Mouse (Mus musculus): ENCODE data around the gene Grcc10. TPM values are rescaled to one million over a fixed set of nuclear protein-coding genes. Genes with fewer than 3 reads are reported as not detected.

Grcc10 gene
- polyA plus RNA-seq (2016; fragmentation: Nextera tagmentation; extraction: Ambion mirVana): 498 and 530 TPM in 2 replicates

DNA sequence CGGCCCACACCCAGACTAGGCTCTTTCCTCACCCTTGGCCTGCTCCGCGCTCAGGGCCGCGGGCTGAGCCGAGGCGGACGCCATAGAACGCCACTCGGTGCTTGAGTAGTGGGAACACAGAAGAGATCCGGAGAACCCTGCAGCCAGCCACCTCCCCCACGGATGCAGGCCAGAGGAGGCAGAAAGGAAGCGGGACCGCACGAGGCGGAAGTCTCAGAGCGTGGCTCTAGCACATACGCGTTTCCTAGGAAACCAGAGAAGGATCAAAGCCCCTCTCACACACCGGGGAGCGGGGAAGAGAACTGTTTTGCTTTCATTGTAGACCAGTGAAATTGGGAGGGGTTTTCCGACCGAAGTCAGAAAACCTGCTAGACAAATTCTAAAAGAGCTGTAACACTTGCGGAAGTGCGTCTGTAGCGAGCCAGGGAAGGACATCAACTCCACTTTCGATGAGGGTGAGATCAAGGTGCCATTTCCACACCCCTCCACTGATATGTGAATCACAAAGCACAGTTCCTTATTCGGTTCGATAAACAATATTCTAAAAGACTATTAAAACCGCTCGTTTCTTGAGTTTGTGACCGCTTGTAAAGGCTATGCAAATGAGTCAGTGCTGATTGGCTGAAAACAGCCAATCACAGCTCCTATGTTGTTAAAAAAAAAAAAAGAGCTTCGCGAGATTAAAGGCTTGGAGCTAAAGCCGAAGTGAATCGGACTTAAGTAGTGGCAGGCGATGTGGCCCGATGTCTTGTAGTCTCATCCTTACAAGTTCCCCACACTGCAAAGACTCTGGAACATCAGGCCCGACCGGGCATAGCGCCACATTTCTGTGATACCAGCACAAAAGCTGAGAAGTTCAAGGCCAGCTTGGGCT lies at the start of gene Grcc10:
Gene Grcc10, minus strand, starts transcription at position 487 of the 874 bp plus-strand sequence.
- Histone ChIP-seq H3K27me3 (no peaks in the 10 kb centered on the region), H3K9ac (peak within 1 kb of the TSS; percentile 92), H3K4me1 (peaks cover 33% of the 10 kb centered on the region), H3K36me3 (peaks cover 33% of the 10 kb centered on the region), H3K4me3 (peak within 1 kb of the TSS; percentile 65), H3K27ac (peak within 1 kb of the TSS; percentile 100), H3K9me3 (no peaks in the 10 kb centered on the region), H3K4me2 (replicated peaks) (peak within 1 kb of the TSS; percentile 77)
- ATAC-seq (ENCODE audit: insufficient number of reproducible peaks, insufficient read depth, low FRiP score, low TSS enrichment): peak; percentile 78
- under 1% methylated on average over 41 of the region's 41 CpGs for WGBS

DNA sequence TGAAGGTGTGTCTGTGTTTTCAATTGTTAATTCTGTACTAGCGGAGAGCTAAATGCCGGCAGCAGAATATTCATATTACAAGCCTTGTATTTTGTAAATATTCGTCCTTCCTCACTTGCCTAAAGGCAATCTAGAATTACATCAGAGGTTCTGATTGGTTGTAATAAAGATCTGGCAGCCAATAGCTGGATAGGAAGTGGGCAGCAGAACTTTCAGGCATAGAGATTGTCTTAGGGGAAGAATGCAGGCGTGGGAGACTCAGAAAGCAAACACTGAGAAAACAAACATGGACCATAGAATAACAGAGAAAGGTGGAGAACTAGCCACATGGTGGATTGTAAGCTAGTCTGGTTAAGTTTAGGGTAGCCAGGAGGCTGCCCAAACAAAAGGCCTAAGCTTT lies 48.9 kb upstream of the Grcc10 start:
- no peak for ATAC-seq (ENCODE audit: insufficient number of reproducible peaks, insufficient read depth, low FRiP score, low TSS enrichment)
- H3K27ac ChIP-seq: peak overlapping the region; percentile 42; the same call in 1 of the 2 replicates
- WGBS: 39% methylated on average over 4 of the region's 4 CpGs
- no peak overlapping the region for H3K4me2 ChIP-seq (replicated peaks)
- no peak overlapping the region for H3K9ac ChIP-seq
- no peak overlapping the region for H3K4me3 ChIP-seq
- H3K27me3 ChIP-seq: no peaks in the 10 kb centered on the region
- H3K36me3 ChIP-seq: no peaks in the 10 kb centered on the region
- H3K4me1 ChIP-seq: 0 out of 2 replicates have a peak, but pooled peaks cover 4% of the 10 kb centered on the region
- no peaks in the 10 kb centered on the region for H3K9me3 ChIP-seq

DNA sequence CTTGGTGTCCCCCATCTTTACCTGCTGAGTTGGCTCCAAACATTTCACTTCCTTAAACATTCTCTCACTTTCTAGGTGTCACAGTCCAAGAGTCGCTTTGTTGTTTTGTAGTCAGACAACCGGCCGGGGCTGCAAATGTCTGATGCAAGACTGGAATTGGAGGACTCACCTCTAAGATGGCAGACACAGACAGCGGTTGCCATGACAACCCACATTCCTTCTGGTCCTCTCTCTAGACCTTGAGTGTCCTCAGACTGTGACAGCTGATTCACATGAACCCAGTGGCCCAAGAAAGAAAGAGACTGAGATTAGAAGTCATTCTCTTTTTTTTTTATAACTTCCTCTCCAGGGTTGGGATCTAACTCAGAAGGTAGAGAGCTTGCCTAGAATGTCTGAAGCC lies 48.3 kb upstream of the Grcc10 start:
- Histone ChIP-seq H3K9ac (no peak overlapping the region), H3K36me3 (no peaks in the 10 kb centered on the region), H3K27ac (no peak overlapping the region), H3K4me1 (0 out of 2 replicates have a peak, but pooled peaks cover 4% of the 10 kb centered on the region), H3K27me3 (no peaks in the 10 kb centered on the region), H3K4me2 (replicated peaks) (no peak overlapping the region), H3K9me3 (no peaks in the 10 kb centered on the region), H3K4me3 (no peak overlapping the region)
- ATAC-seq (ENCODE audit: insufficient number of reproducible peaks, insufficient read depth, low FRiP score, low TSS enrichment): no peak
- 82% methylated on average over 4 of the region's 4 CpGs for WGBS

DNA sequence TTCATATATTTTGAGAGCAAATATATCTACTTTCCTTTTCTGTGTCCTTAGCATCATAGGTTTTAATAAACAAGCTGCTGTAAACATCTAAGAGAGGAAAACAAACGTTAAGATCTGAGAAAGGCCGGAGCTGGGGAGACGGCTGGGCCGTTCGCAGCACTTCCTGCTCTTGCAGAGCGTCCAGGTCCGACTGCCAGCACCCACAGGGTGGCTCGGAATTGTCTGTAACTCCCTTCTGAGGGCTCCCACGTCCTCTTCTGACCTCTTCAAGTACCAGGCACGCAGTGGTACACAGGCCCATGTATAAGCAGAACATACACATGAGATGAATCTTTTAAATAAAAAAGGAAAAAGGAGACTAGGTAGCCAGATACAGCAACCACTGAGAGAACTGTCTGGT lies 46.5 kb upstream of the Grcc10 start:
- Histone ChIP-seq H3K27me3 (no peaks in the 10 kb centered on the region), H3K4me1 (peaks cover 5% of the 10 kb centered on the region; the same call in 1 of the 2 replicates), H3K4me2 (replicated peaks) (no peak overlapping the region), H3K9ac (no peak overlapping the region), H3K27ac (no peak overlapping the region), H3K4me3 (no peak overlapping the region), H3K36me3 (no peaks in the 10 kb centered on the region), H3K9me3 (no peaks in the 10 kb centered on the region)
- ATAC-seq (ENCODE audit: insufficient number of reproducible peaks, insufficient read depth, low FRiP score, low TSS enrichment): no peak
- 77% methylated on average over 10 of the region's 10 CpGs for WGBS

DNA sequence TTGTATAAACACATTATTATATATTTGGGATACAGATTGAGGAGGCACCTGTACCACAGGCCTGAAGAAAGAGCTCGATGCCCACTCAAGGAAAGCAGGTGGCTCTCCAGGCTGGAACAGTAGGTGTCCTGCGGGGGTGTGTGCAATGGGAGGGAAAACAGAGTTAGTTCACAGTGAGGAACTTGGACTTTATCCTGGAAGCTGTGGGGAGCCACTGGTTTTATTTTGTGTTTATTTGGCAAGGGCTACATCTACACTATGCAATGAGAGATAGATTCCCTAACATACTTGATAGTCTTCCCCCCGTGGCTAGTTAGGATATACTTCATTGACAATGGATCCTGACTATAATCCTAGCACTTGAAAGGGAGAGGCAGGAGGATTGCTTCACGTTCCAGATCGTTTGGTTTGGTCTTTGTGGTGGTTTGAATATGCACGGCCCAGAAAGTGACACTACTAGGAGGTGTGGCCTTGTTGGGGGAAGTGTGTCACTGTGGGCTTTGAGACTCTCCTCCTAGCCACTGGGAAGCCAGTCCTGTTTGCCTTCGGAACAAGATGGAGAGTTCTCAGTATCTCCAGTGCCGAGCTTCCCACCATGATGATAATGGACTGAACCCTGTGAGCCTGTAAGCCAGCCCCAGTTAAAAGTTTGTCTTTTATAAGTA lies 45.7 kb upstream of the Grcc10 start:
- Histone ChIP-seq H3K27ac (no peak overlapping the region), H3K4me1 (peaks cover 10% of the 10 kb centered on the region; the same call in 1 of the 2 replicates), H3K4me3 (no peak overlapping the region), H3K9me3 (no peaks in the 10 kb centered on the region), H3K4me2 (replicated peaks) (no peak overlapping the region), H3K27me3 (no peaks in the 10 kb centered on the region), H3K36me3 (no peaks in the 10 kb centered on the region), H3K9ac (no peak overlapping the region)
- no peak for ATAC-seq (ENCODE audit: insufficient number of reproducible peaks, insufficient read depth, low FRiP score, low TSS enrichment)
- WGBS: 54% methylated on average over 8 of the region's 8 CpGs

DNA sequence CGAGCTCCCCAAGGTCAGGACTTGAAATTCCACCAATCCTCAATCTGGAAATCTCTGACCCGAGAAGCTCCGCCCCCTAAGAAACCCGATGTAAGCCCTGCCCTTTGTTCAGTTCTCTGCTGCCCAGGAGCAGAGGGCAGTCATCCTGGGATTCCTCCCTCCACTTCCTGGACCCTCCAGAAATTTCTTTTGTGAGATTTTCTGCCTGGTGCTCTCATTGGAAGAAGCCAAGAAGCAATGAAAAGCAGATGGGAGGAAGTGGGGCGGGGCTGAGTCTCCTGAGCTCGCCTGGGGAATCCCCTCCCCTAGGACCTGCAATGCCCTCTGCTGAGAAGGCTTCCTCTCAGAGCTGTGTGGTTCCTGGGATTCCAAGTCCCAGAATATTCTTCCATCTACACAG lies 41.3 kb upstream of the Grcc10 start:
- Histone ChIP-seq H3K4me3 (no peak overlapping the region), H3K4me2 (replicated peaks) (peak overlapping the region; percentile 28), H3K9me3 (no peaks in the 10 kb centered on the region), H3K36me3 (no peaks in the 10 kb centered on the region), H3K27me3 (peaks cover 5% of the 10 kb centered on the region), H3K27ac (no peak overlapping the region), H3K4me1 (peaks cover 11% of the 10 kb centered on the region; the same call in 1 of the 2 replicates), H3K9ac (no peak overlapping the region)
- WGBS: 15% methylated on average over 6 of the region's 6 CpGs
- no peak for ATAC-seq (ENCODE audit: insufficient number of reproducible peaks, insufficient read depth, low FRiP score, low TSS enrichment)

DNA sequence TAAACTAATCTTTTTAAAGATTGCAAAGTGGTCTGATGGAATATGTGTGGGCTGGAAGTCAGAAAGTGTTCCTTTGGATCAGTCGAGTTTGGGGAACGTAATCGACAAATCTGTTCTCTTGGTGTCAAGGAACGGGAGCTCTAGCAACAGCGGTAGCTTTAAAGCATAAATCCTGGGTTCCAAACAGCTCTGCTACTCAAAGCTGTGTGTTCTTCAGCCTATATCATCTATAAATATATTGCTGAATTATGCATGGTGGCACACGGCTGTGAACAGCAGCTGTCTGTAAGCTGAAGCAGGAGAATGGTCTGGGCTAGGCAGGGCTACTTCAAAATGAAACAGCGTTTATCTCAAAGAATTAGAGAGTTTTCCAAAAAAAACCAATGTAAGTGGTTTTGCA lies 39.7 kb upstream of the Grcc10 start:
- H3K9me3 ChIP-seq: no peaks in the 10 kb centered on the region
- 88% methylated on average over 7 of the region's 7 CpGs for WGBS

DNA sequence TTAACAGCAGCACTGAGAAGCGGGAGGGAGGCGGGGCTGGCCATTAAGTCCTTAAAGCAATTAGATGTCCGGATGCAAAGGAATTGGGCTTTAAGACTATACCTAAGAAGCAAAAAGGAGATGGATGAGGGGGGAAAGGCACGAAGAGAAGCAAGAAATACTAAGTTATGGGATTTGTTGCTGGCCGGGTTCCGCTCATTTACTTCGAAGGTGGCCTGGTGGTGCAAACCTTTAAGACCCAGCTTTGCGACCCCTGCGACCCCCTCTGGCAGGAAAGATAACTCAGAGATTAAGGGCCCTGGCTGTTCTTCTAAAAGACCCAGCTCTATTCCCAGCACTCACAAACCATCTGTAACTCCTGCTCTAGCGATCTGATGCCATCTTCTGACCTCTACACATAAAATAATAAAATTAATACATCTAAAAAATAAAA lies 38.8 kb upstream of the Grcc10 start:
- H3K27ac ChIP-seq: no peak overlapping the region
- ATAC-seq (ENCODE audit: insufficient number of reproducible peaks, insufficient read depth, low FRiP score, low TSS enrichment): no peak
- H3K4me2 ChIP-seq (replicated peaks): peak overlapping the region; percentile 70
- peak overlapping the region; percentile 37 for H3K4me3 ChIP-seq
- no peaks in the 10 kb centered on the region for H3K36me3 ChIP-seq
- H3K9ac ChIP-seq: peak overlapping the region; percentile 2; the same call in 1 of the 2 replicates
- H3K27me3 ChIP-seq: peaks cover 5% of the 10 kb centered on the region
- 5% methylated on average over 10 of the region's 10 CpGs for WGBS
- no peaks in the 10 kb centered on the region for H3K9me3 ChIP-seq
- peaks cover 11% of the 10 kb centered on the region; the same call in 1 of the 2 replicates for H3K4me1 ChIP-seq

More for the DNA sequence above, 39.7 kb upstream of the Grcc10 start:
- Histone ChIP-seq H3K4me2 (replicated peaks) (no peak overlapping the region), H3K9ac (no peak overlapping the region), H3K4me1 (peaks cover 11% of the 10 kb centered on the region; the same call in 1 of the 2 replicates), H3K27me3 (peaks cover 5% of the 10 kb centered on the region), H3K4me3 (no peak overlapping the region), H3K27ac (no peak overlapping the region), H3K36me3 (no peaks in the 10 kb centered on the region)
- no peak for ATAC-seq (ENCODE audit: insufficient number of reproducible peaks, insufficient read depth, low FRiP score, low TSS enrichment)

DNA sequence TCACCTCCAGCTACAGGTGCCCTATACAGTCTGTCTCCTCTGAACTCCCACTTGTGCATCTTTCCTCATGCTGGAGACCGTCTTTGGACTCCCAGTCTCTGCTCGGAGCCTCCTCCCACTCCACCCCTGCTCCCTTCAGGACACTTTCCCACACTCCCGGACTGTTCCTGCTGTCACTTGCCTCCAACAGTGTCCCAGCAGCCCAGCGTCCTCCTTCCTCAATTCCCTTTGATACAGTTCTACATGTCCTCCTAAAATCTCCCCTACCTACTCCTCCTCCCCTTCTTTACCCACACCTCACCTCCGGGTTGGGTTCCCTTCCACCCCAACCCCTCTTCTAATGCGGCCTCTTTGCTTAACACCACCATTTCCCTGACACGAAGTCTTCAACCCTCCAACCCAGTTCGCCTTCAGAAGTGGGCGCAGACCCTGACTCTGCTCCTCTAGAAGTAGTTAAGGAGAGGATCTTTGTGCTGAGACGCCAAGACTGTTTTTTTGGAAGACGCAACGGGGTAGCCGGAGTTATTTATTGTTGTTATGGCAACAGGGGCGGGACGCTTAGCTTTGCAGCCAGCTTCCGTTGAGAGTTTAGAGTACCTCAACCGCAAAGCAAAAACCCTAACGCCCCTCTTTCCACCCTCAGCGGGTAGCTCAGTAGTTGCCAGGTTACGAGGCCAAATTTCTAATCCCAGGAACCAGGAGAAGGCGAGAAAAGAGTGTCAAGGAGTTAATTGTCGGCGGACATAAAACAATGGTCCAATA lies 38.2 kb upstream of the Grcc10 start, which contains the start of gene Lrrc23:
Gene Lrrc23, minus strand, starts transcription at position 506 of the 762 bp plus-strand sequence.
- Histone ChIP-seq H3K4me3 (peak within 1 kb of the TSS; percentile 37), H3K4me2 (replicated peaks) (peak within 1 kb of the TSS; percentile 70), H3K9ac (peak within 1 kb of the TSS; percentile 2; the same call in 1 of the 2 replicates), H3K36me3 (no peaks in the 10 kb centered on the region), H3K9me3 (no peaks in the 10 kb centered on the region), H3K27ac (no peak within 1 kb of the TSS), H3K27me3 (peaks cover 5% of the 10 kb centered on the region), H3K4me1 (peaks cover 11% of the 10 kb centered on the region; the same call in 1 of the 2 replicates)
- 0 out of 2 replicates have a peak, but pooled peaks have one; percentile 3 for ATAC-seq (ENCODE audit: insufficient number of reproducible peaks, insufficient read depth, low FRiP score, low TSS enrichment)
- WGBS: 2% methylated on average over 23 of the region's 23 CpGs

DNA sequence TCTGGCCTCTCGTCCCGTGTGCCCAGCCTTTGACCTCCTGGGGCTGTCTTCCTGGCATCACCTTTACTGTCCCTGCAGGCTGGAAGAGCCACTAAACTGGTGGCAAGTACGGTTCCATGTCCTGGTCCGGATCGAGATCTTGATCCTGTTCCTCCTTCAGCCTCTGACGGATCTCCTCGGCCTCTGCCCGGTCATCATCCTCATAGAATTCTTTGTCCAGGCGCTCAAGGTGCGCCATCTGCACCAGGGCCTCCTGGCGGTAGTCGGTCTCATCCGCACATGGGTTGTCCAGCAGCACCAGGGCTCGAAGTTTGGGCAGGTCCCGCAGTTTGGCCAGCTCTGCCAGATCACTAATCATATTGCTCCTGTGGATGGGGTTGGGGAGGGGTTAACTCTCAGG lies 29.3 kb upstream of the Grcc10 start:
- Histone ChIP-seq H3K9me3 (no peaks in the 10 kb centered on the region), H3K9ac (no peak overlapping the region), H3K4me3 (no peak overlapping the region), H3K36me3 (no peaks in the 10 kb centered on the region), H3K27ac (no peak overlapping the region), H3K27me3 (peaks cover 17% of the 10 kb centered on the region), H3K4me2 (replicated peaks) (no peak overlapping the region), H3K4me1 (peaks cover 20% of the 10 kb centered on the region)
- WGBS: 85% methylated on average over 15 of the region's 15 CpGs
- no peak for ATAC-seq (ENCODE audit: insufficient number of reproducible peaks, insufficient read depth, low FRiP score, low TSS enrichment)

DNA sequence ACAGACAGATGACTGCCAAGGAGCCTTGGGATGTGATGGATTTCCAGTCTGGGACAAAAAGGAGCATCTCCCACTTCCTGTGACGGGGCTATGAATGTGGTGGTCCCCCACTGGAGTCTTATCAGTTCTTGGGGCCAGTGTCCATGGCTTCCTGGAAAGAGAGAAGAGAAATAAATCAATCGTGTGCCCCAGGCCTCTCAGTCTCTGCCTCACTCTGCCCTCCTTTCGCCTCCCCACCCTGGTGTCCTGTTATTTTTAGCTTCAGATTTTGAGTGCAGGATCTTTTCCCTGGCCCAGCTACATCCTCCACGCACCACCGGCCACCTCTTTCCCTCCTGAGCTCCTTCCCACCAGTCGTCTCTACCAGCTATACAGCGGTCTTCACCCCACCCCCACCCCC lies 28.8 kb upstream of the Grcc10 start:
- Histone ChIP-seq H3K36me3 (no peaks in the 10 kb centered on the region), H3K27me3 (peaks cover 17% of the 10 kb centered on the region), H3K27ac (no peak overlapping the region), H3K4me2 (replicated peaks) (peak overlapping the region; percentile 77), H3K9ac (peak overlapping the region; percentile 56; the same call in 1 of the 2 replicates), H3K4me1 (peaks cover 20% of the 10 kb centered on the region), H3K4me3 (peak overlapping the region; percentile 46; the same call in 1 of the 2 replicates), H3K9me3 (no peaks in the 10 kb centered on the region)
- 69% methylated on average over 7 of the region's 7 CpGs for WGBS
- ATAC-seq (ENCODE audit: insufficient number of reproducible peaks, insufficient read depth, low FRiP score, low TSS enrichment): no peak
